Mouse (Mus musculus) testis, adult 2 months (tissue): ENCODE measurements around the gene Zfp229. TPM values are rescaled to one million over a fixed set of nuclear protein-coding genes. Genes with fewer than 3 reads are reported as not detected.
"Not testable (repeated sequence)": the region's sequence is repeated elsewhere in the genome, so short reads cannot be mapped to it uniquely, and the experiment has no call there.

Source experiments
- H3K27ac ChIP-seq: fragments of 200-500 bp; 2 replicates; pipeline ENCODE4 v1.5.1; 2012; ENCODE audit warnings: low read depth, low read length; ENCODE audit not compliant: control insufficient read depth, insufficient read depth
- H3K27me3 ChIP-seq: fragments of 200-500 bp; 2 replicates; pipeline ENCODE4 v1.6.1; 2012; ENCODE audit warnings: mild to moderate bottlenecking, low read length, moderate library complexity; ENCODE audit not compliant: control insufficient read depth, insufficient read depth
- H3K36me3 ChIP-seq: fragments of 200-500 bp; 2 replicates; pipeline ENCODE4 v1.6.1; 2012; ENCODE audit warnings: mild to moderate bottlenecking, low read length; ENCODE audit not compliant: control insufficient read depth, insufficient read depth
- H3K4me1 ChIP-seq: fragments of 200-500 bp; 2 replicates; pipeline ENCODE4 v1.6.1; 2012; ENCODE audit warnings: low read length; ENCODE audit not compliant: control insufficient read depth, insufficient read depth
- H3K4me3 ChIP-seq: fragments of 200-500 bp; 2 replicates; pipeline ENCODE4 v1.5.1; 2012; ENCODE audit warnings: low read depth, mild to moderate bottlenecking, low read length, moderate library complexity, mixed read lengths; ENCODE audit not compliant: control insufficient read depth
- CTCF ChIP-seq: fragments of 200-500 bp; IDR thresholded peaks from 2 replicates; pipeline ENCODE4 v1.5.1; 2012; ENCODE audit warnings: low read depth, mild to moderate bottlenecking, inconsistent platforms, low read length, moderate library complexity; ENCODE audit not compliant: control insufficient read depth, insufficient read depth, insufficient replicate concordance
- POLR2A ChIP-seq: fragments of 200-500 bp; IDR thresholded peaks from 2 replicates; pipeline ENCODE4 v1.6.1; 2012; ENCODE audit warnings: low read depth, mild to moderate bottlenecking, inconsistent platforms, low read length, moderate library complexity; ENCODE audit not compliant: control insufficient read depth
- polyA plus RNA-seq: library from polyadenylated mRNA; depleted of rRNA; stranded (reverse); fragments of >200 nt; gene quantifications from 2 replicates; pipeline ENCODE4 v1.2.3, GENCODE M21; 2012; rRNA removed

Zfp229 gene
- polyA plus RNA-seq, 1 experiment = 1.5 TPM

DNA sequence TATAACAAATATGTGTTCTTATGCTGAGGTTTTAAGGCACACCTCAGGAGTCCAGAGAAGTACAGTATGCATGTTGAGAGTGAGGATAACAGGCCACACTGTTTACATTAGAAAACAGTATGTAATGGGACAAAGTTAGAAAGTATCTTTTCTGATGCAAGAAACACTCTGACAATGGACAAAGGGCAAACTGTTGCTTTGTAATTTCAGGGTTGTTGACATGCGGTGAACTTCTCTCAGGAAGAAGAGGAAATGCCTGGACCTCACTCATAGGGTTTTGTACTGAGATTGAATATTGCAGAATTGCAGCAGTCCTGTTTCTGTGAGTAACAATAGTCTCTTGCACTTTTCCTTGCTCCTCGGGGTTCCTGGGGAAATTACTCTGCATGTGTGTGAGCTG lies 22.2 kb upstream of the Zfp229 start:
- no peaks in the 10 kb centered on the region for H3K36me3 ChIP-seq
- H3K27me3 ChIP-seq = no peaks in the 10 kb centered on the region
- H3K4me1 ChIP-seq = peaks cover 6% of the 10 kb centered on the region; the same call in 1 of the 2 replicates
- TF ChIP-seq CTCF (no peak), POLR2A (no peak)
- no peak overlapping the region for H3K27ac ChIP-seq
- H3K4me3 ChIP-seq = no peak overlapping the region

DNA sequence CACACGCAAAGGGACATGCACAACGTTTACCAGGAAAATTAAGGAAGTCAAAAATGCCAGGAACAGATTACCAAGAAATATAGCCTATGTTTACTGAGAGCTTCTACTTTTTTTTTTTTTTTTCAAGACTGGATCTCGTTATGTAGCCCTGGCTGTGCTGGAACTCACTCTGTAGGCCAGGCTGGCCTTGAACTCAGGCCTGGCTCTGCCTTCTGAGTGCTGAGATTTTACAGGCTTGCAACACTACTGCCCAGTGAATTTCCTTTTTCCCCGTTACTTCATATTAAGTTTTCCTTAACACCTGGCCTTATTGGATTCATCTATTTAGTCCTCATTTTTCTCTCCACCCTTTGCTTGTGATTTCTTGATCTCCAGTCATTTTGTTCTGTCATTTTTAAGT lies 2.5 kb downstream of the Zfp229 start:
- no peaks in the 10 kb centered on the region for H3K27me3 ChIP-seq
- H3K27ac ChIP-seq = peak overlapping the region; percentile 80
- no peaks in the 10 kb centered on the region for H3K4me1 ChIP-seq
- no peaks in the 10 kb centered on the region for H3K36me3 ChIP-seq
- H3K4me3 ChIP-seq = peak overlapping the region; percentile 97; the same call in 1 of the 2 replicates
- TF ChIP-seq POLR2A = no peak
- no peak for TF ChIP-seq CTCF

DNA sequence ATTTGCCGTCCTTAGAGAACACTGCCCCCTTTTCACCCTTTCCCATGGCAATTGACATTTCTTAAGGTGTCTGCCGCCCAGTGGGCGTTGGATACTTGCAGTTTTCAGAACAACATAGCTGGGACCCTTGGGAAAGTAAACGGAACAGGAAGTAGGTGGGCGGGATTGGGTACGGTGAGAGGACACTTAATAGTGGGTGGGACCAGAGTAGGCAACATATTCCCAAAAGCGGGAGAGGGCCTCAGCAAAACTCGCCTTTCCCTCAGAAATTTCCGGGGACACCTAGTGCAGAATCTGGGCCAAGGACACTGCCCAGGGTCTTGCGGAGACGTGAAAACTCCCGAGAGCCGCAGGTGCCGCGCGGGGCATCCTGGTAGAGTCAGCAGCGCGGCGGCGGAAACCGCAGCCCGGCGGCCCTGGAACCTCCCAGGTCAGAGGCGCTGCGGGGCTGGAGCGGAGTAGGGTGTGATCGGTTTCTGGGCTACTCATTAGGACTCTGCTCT lies 3.0 kb downstream of the Zfp229 start:
- peak overlapping the region; percentile 80 for H3K27ac ChIP-seq
- no peaks in the 10 kb centered on the region for H3K4me1 ChIP-seq
- no peaks in the 10 kb centered on the region for H3K27me3 ChIP-seq
- TF ChIP-seq CTCF (no peak), POLR2A (peak; percentile 69)
- peak overlapping the region; percentile 97 for H3K4me3 ChIP-seq
- H3K36me3 ChIP-seq = no peaks in the 10 kb centered on the region

DNA sequence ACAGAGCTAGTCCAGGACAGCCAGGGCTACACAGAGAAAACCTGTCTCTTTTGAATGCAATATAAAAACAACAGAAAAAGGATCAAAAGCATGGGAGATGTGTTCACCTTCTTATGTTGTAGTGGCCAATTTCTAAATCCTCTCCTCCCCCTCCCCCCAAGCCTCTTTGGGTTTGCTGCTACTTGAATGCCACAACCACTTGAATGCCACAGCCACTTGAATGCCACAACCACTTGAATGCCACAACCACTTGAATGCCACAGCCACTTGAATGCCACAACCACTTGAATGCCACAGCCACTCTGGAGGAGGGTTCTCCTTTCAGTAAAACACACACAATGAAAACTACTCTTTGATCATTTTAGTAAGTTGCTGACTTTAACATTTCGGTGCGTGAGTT lies 22.2 kb downstream of the Zfp229 start:
- Histone ChIP-seq H3K27ac (no peak overlapping the region), H3K27me3 (no peaks in the 10 kb centered on the region), H3K4me3 (no peak overlapping the region), H3K4me1 (peaks cover 5% of the 10 kb centered on the region), H3K36me3 (no peaks in the 10 kb centered on the region)
- TF ChIP-seq POLR2A (no peak), CTCF (no peak)

DNA sequence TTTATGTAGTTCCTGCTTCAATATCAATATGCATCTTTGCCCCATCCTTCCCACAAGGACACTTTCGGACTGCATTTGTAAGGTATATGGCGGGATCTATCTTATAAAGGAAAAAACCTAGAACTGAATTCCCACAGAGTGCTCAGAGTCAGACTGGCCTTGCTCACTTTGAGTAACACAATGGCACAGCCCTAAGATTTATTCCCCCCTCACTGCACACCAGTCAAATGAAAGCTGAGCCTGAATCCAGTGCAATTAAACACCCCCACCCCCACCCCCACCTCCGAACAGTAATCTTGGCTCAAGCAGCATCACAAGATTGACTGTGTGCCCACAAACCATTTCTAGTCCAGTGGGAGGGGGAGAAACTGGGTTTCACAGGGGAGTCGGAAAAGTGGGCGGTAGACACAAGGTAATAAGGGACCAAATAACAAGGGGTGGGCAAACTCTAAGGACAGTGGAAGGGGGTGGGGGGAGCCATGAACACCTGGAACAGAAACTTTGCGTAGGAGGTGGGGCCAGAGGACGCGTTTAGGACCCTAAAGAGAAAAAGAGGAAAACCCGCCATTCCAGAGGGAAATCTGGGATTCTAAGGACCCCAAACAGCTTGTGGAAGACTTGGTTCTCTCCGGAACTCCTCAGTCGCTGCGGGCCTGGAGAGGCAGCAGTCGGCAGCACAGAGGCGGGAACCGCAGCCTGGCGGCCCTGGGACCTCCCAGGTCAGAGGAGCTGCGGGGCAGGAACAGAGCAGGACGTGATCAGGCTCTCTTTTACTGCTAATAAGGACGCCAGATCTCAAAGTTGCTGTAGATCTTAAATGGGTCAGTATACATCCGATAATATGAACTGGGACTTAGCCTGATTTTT lies 23.0 kb downstream of the Zfp229 start:
- peaks cover 5% of the 10 kb centered on the region for H3K4me1 ChIP-seq
- H3K27me3 ChIP-seq = no peaks in the 10 kb centered on the region
- no peak for TF ChIP-seq POLR2A
- no peak for TF ChIP-seq CTCF
- no peak overlapping the region for H3K27ac ChIP-seq
- H3K4me3 ChIP-seq = peak overlapping the region; percentile 46
- no peaks in the 10 kb centered on the region for H3K36me3 ChIP-seq

DNA sequence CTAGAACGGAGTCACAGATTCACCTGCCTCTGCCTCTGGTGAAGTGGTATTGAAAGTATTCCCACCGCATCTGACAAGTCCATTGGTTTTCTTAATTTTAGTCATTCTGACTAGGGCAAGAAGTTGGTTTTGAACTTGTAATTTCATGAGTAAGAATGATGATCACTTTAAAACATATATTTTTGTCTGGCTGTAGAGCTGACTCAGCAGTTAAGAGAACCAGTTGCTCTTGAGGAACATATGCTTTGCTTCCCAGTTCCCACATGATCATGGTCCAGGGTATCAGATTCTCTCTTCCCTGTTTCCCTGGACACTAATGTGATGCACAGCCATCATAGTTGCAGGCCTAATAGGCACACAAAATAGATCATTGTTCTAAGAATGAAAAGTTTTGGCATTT lies 39.7 kb downstream of the Zfp229 start:
- TF ChIP-seq POLR2A = no peak
- no peak for TF ChIP-seq CTCF

DNA sequence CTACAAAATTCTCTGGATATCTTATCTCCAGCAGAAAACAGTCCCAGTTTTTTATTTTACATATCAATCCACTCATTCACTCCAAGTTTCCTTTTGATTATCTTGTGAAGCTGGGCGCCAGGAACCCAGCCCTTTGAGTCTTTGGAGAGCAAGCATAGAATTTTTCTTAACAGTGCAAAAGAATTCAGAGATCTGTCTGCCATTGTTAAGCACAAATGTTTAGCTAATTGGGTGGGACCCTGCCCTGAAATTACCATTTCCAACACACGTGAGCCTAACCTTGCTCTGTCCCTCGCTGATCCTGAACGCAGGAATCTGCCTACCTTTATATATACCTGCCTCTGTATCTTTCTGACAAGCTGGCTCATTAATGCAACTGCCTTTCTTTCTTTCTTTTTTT lies 61.7 kb downstream of the Zfp229 start:
- Histone ChIP-seq H3K36me3 (no peaks in the 10 kb centered on the region), H3K4me1 (no peaks in the 10 kb centered on the region), H3K27me3 (no peaks in the 10 kb centered on the region), H3K4me3 (no peak overlapping the region), H3K27ac (no peak overlapping the region)
- TF ChIP-seq POLR2A (no peak), CTCF (no peak)

More for the DNA sequence above, 39.7 kb downstream of the Zfp229 start:
- Histone ChIP-seq H3K27me3 (no peaks in the 10 kb centered on the region), H3K4me3 (no peak overlapping the region), H3K27ac (no peak overlapping the region), H3K4me1 (no peaks in the 10 kb centered on the region), H3K36me3 (no peaks in the 10 kb centered on the region)

DNA sequence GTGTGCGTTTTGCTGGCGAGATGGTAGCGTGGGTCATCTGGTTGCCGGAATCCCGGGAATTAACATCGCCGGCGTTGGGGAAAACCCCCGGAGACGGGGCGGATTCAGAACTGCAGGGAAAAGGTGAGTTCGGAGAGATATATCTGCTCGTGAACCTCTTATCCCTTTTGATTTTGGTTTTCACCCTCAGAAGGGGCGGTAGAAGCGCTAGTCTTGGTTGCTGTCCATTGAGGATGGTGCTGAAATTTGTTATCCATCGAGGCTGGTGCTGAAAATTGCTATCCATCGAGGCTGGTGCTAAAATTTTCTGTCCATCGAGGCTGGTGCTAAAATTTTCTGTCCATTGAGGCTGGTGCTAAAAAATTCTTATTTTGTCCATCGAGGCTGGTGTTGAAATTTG lies 70.8 kb downstream of the Zfp229 start:
- H3K36me3 ChIP-seq, H3K4me1 ChIP-seq, H3K27me3 ChIP-seq: not testable (repeated sequence)
- Histone ChIP-seq H3K27ac (peak overlapping the region; percentile 82), H3K4me3 (peak overlapping the region; percentile 72)

Other genes with a start within 250 kb of the Zfp229 start
- gene Zfp53, start 241.8 kb upstream of the Zfp229 start, polyA plus RNA-seq = 0.23 and 0.48 TPM in 2 replicates
- 0.13 and 0.31 TPM in 2 replicates for gene Zfp52, start 195.3 kb upstream of the Zfp229 start, polyA plus RNA-seq
- gene Zfp948, start 163.8 kb upstream of the Zfp229 start, polyA plus RNA-seq = 0.47 TPM in 2 replicates
- 0.12 and 0.14 TPM in 2 replicates for gene Zfp983, start 80.2 kb upstream of the Zfp229 start, polyA plus RNA-seq
- gene Gm10226, start 38.9 kb upstream of the Zfp229 start, polyA plus RNA-seq = not detected in 2 replicates
- gene Zfp760, start 23.1 kb upstream of the Zfp229 start, polyA plus RNA-seq = 0.30 and 0.36 TPM in 2 replicates
- gene Zfp820, start 115.0 kb downstream of the Zfp229 start, polyA plus RNA-seq = 0.05 and 0.06 TPM in 2 replicates
- 0.47 and 0.48 TPM in 2 replicates for gene Zfp995, start 179.1 kb downstream of the Zfp229 start, polyA plus RNA-seq
- 1.9 and 2.8 TPM in 2 replicates for gene Zfp942, start 231.7 kb downstream of the Zfp229 start, polyA plus RNA-seq
- gene Zfp943, start 231.8 kb downstream of the Zfp229 start, polyA plus RNA-seq = 4.3 and 4.4 TPM in 2 replicates